Mouse (Mus musculus) limb, embryonic 12.5 days (tissue): Measurements from ENCODE around the gene Myh8. TPM values are rescaled to one million over a fixed set of nuclear protein-coding genes. Genes with fewer than 3 reads are reported as not detected.

Source experiments
- ATAC-seq: fragments of 200-750 bp; cut with Nextera tagmentation; 2 replicates; pipeline ENCODE4 v1.8.0; 2017; ENCODE audit warnings: low read depth, moderate TSS enrichment; ENCODE audit not compliant: insufficient number of reproducible peaks, insufficient read depth, low FRiP score, low TSS enrichment
- H3K27ac ChIP-seq: fragments of 300-500 bp; sonication (generic); 2 replicates; pipeline ENCODE4 v1.5.1; 2016; ENCODE audit warnings: mild to moderate bottlenecking, moderate library complexity
- H3K27me3 ChIP-seq: fragments of 300-500 bp; sonication (generic); 2 replicates; pipeline ENCODE4 v1.6.1; 2016; ENCODE audit warnings: mild to moderate bottlenecking, moderate library complexity
- H3K36me3 ChIP-seq: fragments of 300-500 bp; sonication (generic); 2 replicates; pipeline ENCODE4 v1.6.1; 2016; ENCODE audit warnings: mild to moderate bottlenecking, moderate library complexity
- H3K4me1 ChIP-seq: fragments of 300-500 bp; sonication (generic); replicated peaks from 2 replicates; pipeline ENCODE4 v1.6.1; 2016
- H3K4me2 ChIP-seq: fragments of 300-500 bp; sonication (generic); 2 replicates; pipeline ENCODE4 v1.6.1; 2016; ENCODE audit warnings: mild to moderate bottlenecking, moderate library complexity
- H3K4me3 ChIP-seq: fragments of 300-500 bp; sonication (generic); replicated peaks from 2 replicates; pipeline ENCODE4 v1.5.1; 2016; ENCODE audit warnings: mild to moderate bottlenecking
- H3K9ac ChIP-seq: fragments of 300-500 bp; sonication (generic); replicated peaks from 2 replicates; pipeline ENCODE4 v1.6.1; 2016; ENCODE audit warnings: mild to moderate bottlenecking, moderate library complexity
- H3K9me3 ChIP-seq: fragments of 300-500 bp; sonication (generic); 2 replicates; pipeline ENCODE4 v1.6.1; 2016; ENCODE audit warnings: mild to moderate bottlenecking, moderate library complexity
- WGBS: fragments of 180-500 bp; shearing (Covaris S2); methylation state at CpG from one replicate; pipeline ENCODE4 v1.1.7; 2016; 5-methylcytosine and 5-hydroxymethylcytosine counted together
- polyA plus RNA-seq: library from polyadenylated mRNA; unstranded; fragments of >200 nt; fragmentation: Nextera tagmentation; extraction: Ambion mirVana; gene quantifications from 2 replicates; pipeline ENCODE4 v1.2.1, GENCODE M21; 2016

Myh8 gene
- 6.7 and 7.5 TPM in 2 replicates for polyA plus RNA-seq

- Histone ChIP-seq H3K36me3 (no peaks in the 10 kb centered on the region), H3K4me3 (no peak within 1 kb of the TSS), H3K4me2 (no peak within 1 kb of the TSS), H3K9me3 (no peaks in the 10 kb centered on the region), H3K27me3 (no peaks in the 10 kb centered on the region), H3K4me1 (no peaks in the 10 kb centered on the region), H3K27ac (no peak within 1 kb of the TSS), H3K9ac (no peak within 1 kb of the TSS)
- no peak for ATAC-seq
- WGBS = 89% methylated on average over 10 of the region's 10 CpGs
Measured at GRCm38 (mm10) chr11:67276601-67277174, at the start of gene Myh8. Gene Myh8, plus strand, starts transcription at chr11:67277124.

- H3K27me3 ChIP-seq = no peaks in the 10 kb centered on the region
- no peak for ATAC-seq
- no peak overlapping the region for H3K4me3 ChIP-seq
- no peak overlapping the region for H3K4me2 ChIP-seq
- H3K27ac ChIP-seq = no peak overlapping the region
- no peaks in the 10 kb centered on the region for H3K9me3 ChIP-seq
- no peaks in the 10 kb centered on the region for H3K4me1 ChIP-seq
- 88% methylated on average over 3 of the region's 3 CpGs for WGBS
- no peak overlapping the region for H3K9ac ChIP-seq
- H3K36me3 ChIP-seq = no peaks in the 10 kb centered on the region
Measured at GRCm38 (mm10) chr11:67228731-67229130, 48.2 kb upstream of the Myh8 start.

- Histone ChIP-seq H3K27ac (no peak overlapping the region), H3K4me2 (no peak overlapping the region), H3K4me3 (no peak overlapping the region), H3K4me1 (no peaks in the 10 kb centered on the region), H3K9me3 (no peaks in the 10 kb centered on the region), H3K9ac (no peak overlapping the region), H3K36me3 (no peaks in the 10 kb centered on the region), H3K27me3 (no peaks in the 10 kb centered on the region)
- WGBS = 79% methylated on average over 5 of the region's 5 CpGs
- ATAC-seq = no peak
Measured at GRCm38 (mm10) chr11:67229166-67229565, 47.8 kb upstream of the Myh8 start.

- no peak for ATAC-seq
- H3K27me3 ChIP-seq = no peaks in the 10 kb centered on the region
- H3K4me3 ChIP-seq = no peak overlapping the region
- no peak overlapping the region for H3K27ac ChIP-seq
- no peak overlapping the region for H3K9ac ChIP-seq
- no peaks in the 10 kb centered on the region for H3K9me3 ChIP-seq
- WGBS = 85% methylated on average over 2 of the region's 2 CpGs
- no peaks in the 10 kb centered on the region for H3K36me3 ChIP-seq
- no peak overlapping the region for H3K4me2 ChIP-seq
- no peaks in the 10 kb centered on the region for H3K4me1 ChIP-seq
Measured at GRCm38 (mm10) chr11:67229946-67230345, 47.0 kb upstream of the Myh8 start.

GRCm38 (mm10) chr11:67235639-67236358 lies 41.1 kb upstream of the Myh8 start:
- Histone ChIP-seq H3K9me3 (no peaks in the 10 kb centered on the region), H3K9ac (no peak overlapping the region), H3K4me2 (no peak overlapping the region), H3K4me1 (no peaks in the 10 kb centered on the region), H3K27me3 (no peaks in the 10 kb centered on the region), H3K4me3 (no peak overlapping the region), H3K27ac (no peak overlapping the region), H3K36me3 (no peaks in the 10 kb centered on the region)
- no peak for ATAC-seq
- 57% methylated on average over 5 of the region's 5 CpGs for WGBS

- no peaks in the 10 kb centered on the region for H3K36me3 ChIP-seq
- no peaks in the 10 kb centered on the region for H3K4me1 ChIP-seq
- no peak overlapping the region for H3K9ac ChIP-seq
- no peaks in the 10 kb centered on the region for H3K27me3 ChIP-seq
- 80% methylated on average over 9 of the region's 9 CpGs for WGBS
- no peak overlapping the region for H3K27ac ChIP-seq
- no peaks in the 10 kb centered on the region for H3K9me3 ChIP-seq
- H3K4me2 ChIP-seq = no peak overlapping the region
- ATAC-seq = no peak
- no peak overlapping the region for H3K4me3 ChIP-seq
Measured at GRCm38 (mm10) chr11:67236799-67237198, 40.1 kb upstream of the Myh8 start.

GRCm38 (mm10) chr11:67237481-67238079 lies 39.3 kb upstream of the Myh8 start, which contains the start of gene Myh4:
Gene Myh4, plus strand, starts transcription at chr11:67238029.
- Histone ChIP-seq H3K36me3 (no peaks in the 10 kb centered on the region), H3K9me3 (no peaks in the 10 kb centered on the region), H3K27me3 (no peaks in the 10 kb centered on the region), H3K4me3 (no peak within 1 kb of the TSS), H3K4me1 (no peaks in the 10 kb centered on the region), H3K4me2 (no peak within 1 kb of the TSS), H3K27ac (no peak within 1 kb of the TSS), H3K9ac (no peak within 1 kb of the TSS)
- 65% methylated on average over 5 of the region's 5 CpGs for WGBS
- ATAC-seq = no peak

GRCm38 (mm10) chr11:67241051-67241450 lies 35.9 kb upstream of the Myh8 start:
- 87% methylated on average over 6 of the region's 6 CpGs for WGBS

GRCm38 (mm10) chr11:67253691-67254090 lies 23.2 kb upstream of the Myh8 start:
- Histone ChIP-seq H3K36me3 (no peaks in the 10 kb centered on the region), H3K9me3 (no peaks in the 10 kb centered on the region), H3K4me1 (no peaks in the 10 kb centered on the region), H3K27ac (no peak overlapping the region), H3K27me3 (no peaks in the 10 kb centered on the region), H3K4me2 (no peak overlapping the region), H3K4me3 (no peak overlapping the region), H3K9ac (no peak overlapping the region)
- WGBS = 94% methylated on average over 4 of the region's 4 CpGs
- ATAC-seq = no peak

More at GRCm38 (mm10) chr11:67241051-67241450, 35.9 kb upstream of the Myh8 start:
- H3K27ac ChIP-seq = no peak overlapping the region
- H3K4me2 ChIP-seq = no peak overlapping the region
- H3K27me3 ChIP-seq = no peaks in the 10 kb centered on the region
- H3K4me3 ChIP-seq = no peak overlapping the region
- H3K9ac ChIP-seq = no peak overlapping the region
- no peaks in the 10 kb centered on the region for H3K36me3 ChIP-seq
- no peak for ATAC-seq
- no peaks in the 10 kb centered on the region for H3K9me3 ChIP-seq
- no peaks in the 10 kb centered on the region for H3K4me1 ChIP-seq

GRCm38 (mm10) chr11:67257048-67257447 lies 19.9 kb upstream of the Myh8 start:
- H3K9me3 ChIP-seq = no peaks in the 10 kb centered on the region
- H3K9ac ChIP-seq = no peak overlapping the region
- H3K4me3 ChIP-seq = no peak overlapping the region
- no peaks in the 10 kb centered on the region for H3K4me1 ChIP-seq
- WGBS = 64% methylated on average over 7 of the region's 7 CpGs
- H3K27ac ChIP-seq = no peak overlapping the region
- H3K27me3 ChIP-seq = no peaks in the 10 kb centered on the region
- H3K4me2 ChIP-seq = no peak overlapping the region
- no peak for ATAC-seq
- H3K36me3 ChIP-seq = no peaks in the 10 kb centered on the region

- H3K9me3 ChIP-seq = no peaks in the 10 kb centered on the region
- H3K27me3 ChIP-seq = no peaks in the 10 kb centered on the region
- no peak overlapping the region for H3K9ac ChIP-seq
- ATAC-seq = no peak
- 82% methylated on average over 6 of the region's 6 CpGs for WGBS
- no peak overlapping the region for H3K4me2 ChIP-seq
- H3K36me3 ChIP-seq = no peaks in the 10 kb centered on the region
- H3K27ac ChIP-seq = no peak overlapping the region
- H3K4me3 ChIP-seq = no peak overlapping the region
- H3K4me1 ChIP-seq = no peaks in the 10 kb centered on the region
Measured at GRCm38 (mm10) chr11:67260956-67261355, 16.0 kb upstream of the Myh8 start.
